Mouse (Mus musculus) small intestine, adult 2 months (tissue): ENCODE results near the gene Htra1. TPM values are rescaled to one million over a fixed set of nuclear protein-coding genes. Genes with fewer than 3 reads are reported as not detected.

Experiments used
- H3K27ac ChIP-seq: fragments of 200-500 bp; 2 replicates; pipeline ENCODE4 v1.5.1; 2012; ENCODE audit warnings: low read depth, low read length, control low read depth, inconsistent platforms; ENCODE audit not compliant: insufficient read depth
- H3K27me3 ChIP-seq: fragments of 200-500 bp; 2 replicates; pipeline ENCODE4 v1.6.1; 2012; ENCODE audit warnings: mild to moderate bottlenecking, moderate library complexity, low read length, inconsistent platforms; ENCODE audit not compliant: control insufficient read depth, insufficient read depth
- H3K36me3 ChIP-seq: fragments of 200-500 bp; 2 replicates; pipeline ENCODE4 v1.6.1; 2012; ENCODE audit warnings: mild to moderate bottlenecking, low read length, control low read depth, inconsistent platforms; ENCODE audit not compliant: control insufficient read depth, insufficient read depth
- H3K4me1 ChIP-seq: fragments of 200-500 bp; 2 replicates; pipeline ENCODE4 v1.6.1; 2012; ENCODE audit warnings: low read length, inconsistent platforms, mixed read lengths; ENCODE audit not compliant: control insufficient read depth, insufficient read depth, insufficient read length
- H3K4me3 ChIP-seq: fragments of 200-500 bp; 2 replicates; pipeline ENCODE4 v1.5.1; 2012; ENCODE audit warnings: low read depth, mild to moderate bottlenecking, control low read depth, inconsistent platforms, low read length, moderate library complexity
- CTCF ChIP-seq: fragments of 200-500 bp; IDR thresholded peaks from 2 replicates; pipeline ENCODE4 v1.5.1; 2012; ENCODE audit warnings: low read depth, mild to moderate bottlenecking, control low read depth, inconsistent platforms, low read length, moderate library complexity, mixed read lengths; ENCODE audit not compliant: insufficient replicate concordance, insufficient read length; ENCODE audit errors: extremely low read depth
- POLR2A ChIP-seq: fragments of 200-500 bp; IDR thresholded peaks from 2 replicates; pipeline ENCODE4 v1.6.1; 2012; ENCODE audit warnings: low read depth, mild to moderate bottlenecking, control low read depth, inconsistent platforms, low read length, moderate library complexity
- WGBS: fragments of 180-500 bp; shearing (Covaris S2); methylation state at CpG from one replicate; pipeline ENCODE4 v1.1.7; 2018; 5-methylcytosine and 5-hydroxymethylcytosine counted together
- polyA plus RNA-seq: library from polyadenylated mRNA; depleted of rRNA; stranded (reverse); fragments of >200 nt; gene quantifications from 2 replicates; pipeline ENCODE4 v1.2.3, GENCODE M21; 2012

The Htra1 gene
- polyA plus RNA-seq, 1 experiment: 35.8 TPM

- Histone ChIP-seq H3K27me3 (0 out of 2 replicates have a peak, but pooled peaks cover 4% of the 10 kb centered on the region), H3K27ac (no peak overlapping the region), H3K36me3 (no peaks in the 10 kb centered on the region), H3K4me3 (no peak overlapping the region), H3K4me1 (no peaks in the 10 kb centered on the region)
- TF ChIP-seq CTCF (no peak), POLR2A (no peak)
- 90% methylated on average over 11 of the region's 11 CpGs for WGBS
These were observed 9.0 kb downstream of the Htra1 start for GRCm38 (mm10) chr7:130944766-130945475.

DNA sequence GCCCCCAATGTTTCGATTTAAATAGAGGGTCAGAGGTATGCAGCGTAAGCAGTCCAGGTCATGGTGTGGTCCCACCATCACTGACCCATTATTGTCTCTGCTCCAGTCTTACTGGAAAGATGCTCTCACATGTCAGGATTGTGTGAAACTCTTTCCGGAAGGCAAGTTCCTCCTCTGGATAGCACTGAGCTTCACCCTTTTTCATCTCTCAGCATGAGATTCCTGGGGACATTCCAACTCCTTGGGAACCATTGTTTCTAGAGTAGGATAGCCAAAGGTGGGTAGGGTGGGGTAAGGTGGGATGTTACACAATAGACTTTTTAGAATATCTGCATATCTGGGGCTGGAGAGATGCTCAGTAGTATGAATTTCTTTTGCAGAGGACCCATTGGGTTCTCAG lies 9.8 kb downstream of the Htra1 start:
- TF ChIP-seq CTCF (no peak), POLR2A (no peak)
- H3K36me3 ChIP-seq: no peaks in the 10 kb centered on the region
- WGBS: 94% methylated on average over 3 of the region's 3 CpGs
- H3K4me1 ChIP-seq: no peaks in the 10 kb centered on the region
- H3K4me3 ChIP-seq: no peak overlapping the region
- 0 out of 2 replicates have a peak, but pooled peaks cover 2% of the 10 kb centered on the region for H3K27me3 ChIP-seq
- no peak overlapping the region for H3K27ac ChIP-seq

DNA sequence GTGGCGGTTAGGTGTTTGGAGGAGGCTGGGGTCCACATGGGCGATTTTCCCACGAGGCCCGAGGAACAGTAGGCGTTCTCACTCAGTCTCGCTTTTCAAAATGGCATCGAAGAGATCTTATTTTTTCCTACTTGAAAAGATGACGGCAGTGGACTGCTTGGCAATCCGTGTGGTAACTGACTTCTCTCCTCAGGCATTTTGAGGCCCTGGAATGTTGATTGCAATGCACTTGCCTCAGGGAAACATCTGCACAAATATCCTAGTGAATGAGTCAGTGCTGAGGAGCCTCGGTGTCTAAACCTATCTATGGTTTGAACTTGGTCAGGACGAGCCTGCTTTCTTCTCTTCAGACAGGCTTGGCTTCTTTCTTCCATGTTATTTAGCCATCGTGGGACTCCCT lies 10.4 kb downstream of the Htra1 start:
- no peaks in the 10 kb centered on the region for H3K36me3 ChIP-seq
- H3K27me3 ChIP-seq: no peaks in the 10 kb centered on the region
- H3K4me3 ChIP-seq: no peak overlapping the region
- H3K27ac ChIP-seq: no peak overlapping the region
- H3K4me1 ChIP-seq: no peaks in the 10 kb centered on the region
- TF ChIP-seq CTCF (no peak), POLR2A (no peak)
- WGBS: 84% methylated on average over 12 of the region's 12 CpGs

- Histone ChIP-seq H3K27me3 (no peaks in the 10 kb centered on the region), H3K4me1 (no peaks in the 10 kb centered on the region), H3K4me3 (no peak overlapping the region), H3K27ac (no peak overlapping the region), H3K36me3 (no peaks in the 10 kb centered on the region)
- 61% methylated on average over 5 of the region's 5 CpGs for WGBS
- no peak for TF ChIP-seq CTCF
- no peak for TF ChIP-seq POLR2A
These were observed 12.8 kb downstream of the Htra1 start for GRCm38 (mm10) chr7:130948563-130949208.

GRCm38 (mm10) chr7:130949331-130949751 lies 13.4 kb downstream of the Htra1 start:
- no peaks in the 10 kb centered on the region for H3K36me3 ChIP-seq
- no peak for TF ChIP-seq POLR2A
- no peak for TF ChIP-seq CTCF
- H3K4me1 ChIP-seq: no peaks in the 10 kb centered on the region
- no peak overlapping the region for H3K27ac ChIP-seq
- no peaks in the 10 kb centered on the region for H3K27me3 ChIP-seq
- no peak overlapping the region for H3K4me3 ChIP-seq
- WGBS: 47% methylated on average over 8 of the region's 8 CpGs

DNA sequence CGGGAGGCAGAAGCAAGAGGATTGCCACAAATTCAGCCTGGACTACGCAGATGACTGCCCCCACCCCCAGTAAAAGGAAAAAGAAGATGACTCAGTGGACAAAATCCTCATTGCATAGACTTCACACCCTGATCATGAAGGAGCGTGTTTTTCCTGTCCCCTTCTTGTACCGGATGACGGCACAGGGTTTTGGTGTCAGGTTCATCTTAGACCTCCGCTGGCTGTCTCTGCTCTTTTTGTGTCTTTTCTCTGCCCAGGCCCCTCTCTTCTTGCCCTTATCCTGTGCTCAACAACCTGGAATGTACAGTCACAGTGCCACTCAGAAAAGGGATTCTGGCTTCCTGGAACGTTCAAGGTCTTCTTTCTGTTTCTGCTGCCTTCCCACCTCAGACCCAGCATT lies 14.6 kb downstream of the Htra1 start:
- 90% methylated on average over 7 of the region's 7 CpGs for WGBS
- Histone ChIP-seq H3K36me3 (no peaks in the 10 kb centered on the region), H3K4me1 (no peaks in the 10 kb centered on the region), H3K27ac (no peak overlapping the region), H3K4me3 (no peak overlapping the region), H3K27me3 (no peaks in the 10 kb centered on the region)
- TF ChIP-seq CTCF (no peak), POLR2A (no peak)

DNA sequence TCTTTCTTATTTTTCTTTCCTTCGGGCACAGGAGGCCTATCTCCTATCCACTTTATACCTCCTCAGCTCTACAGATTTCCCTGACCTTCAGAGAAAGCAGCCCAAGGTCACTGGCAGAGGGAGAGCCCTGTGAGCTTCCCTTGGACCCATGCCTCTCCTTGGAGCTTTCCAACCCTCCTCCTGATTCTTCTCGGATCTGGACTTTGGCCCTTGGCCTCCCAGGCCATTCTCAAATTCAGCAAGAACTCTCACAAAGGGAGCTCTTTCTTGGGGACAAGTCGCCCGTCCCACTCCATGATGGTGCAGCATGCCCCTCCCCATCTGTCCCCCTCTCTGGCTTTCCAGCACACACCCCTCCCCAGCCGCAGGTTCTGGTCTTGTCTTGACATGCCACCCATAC lies 15.1 kb downstream of the Htra1 start:
- Histone ChIP-seq H3K4me1 (no peaks in the 10 kb centered on the region), H3K4me3 (no peak overlapping the region), H3K27ac (no peak overlapping the region), H3K36me3 (no peaks in the 10 kb centered on the region), H3K27me3 (no peaks in the 10 kb centered on the region)
- 75% methylated on average over 5 of the region's 5 CpGs for WGBS
- TF ChIP-seq POLR2A: no peak
- TF ChIP-seq CTCF: no peak

DNA sequence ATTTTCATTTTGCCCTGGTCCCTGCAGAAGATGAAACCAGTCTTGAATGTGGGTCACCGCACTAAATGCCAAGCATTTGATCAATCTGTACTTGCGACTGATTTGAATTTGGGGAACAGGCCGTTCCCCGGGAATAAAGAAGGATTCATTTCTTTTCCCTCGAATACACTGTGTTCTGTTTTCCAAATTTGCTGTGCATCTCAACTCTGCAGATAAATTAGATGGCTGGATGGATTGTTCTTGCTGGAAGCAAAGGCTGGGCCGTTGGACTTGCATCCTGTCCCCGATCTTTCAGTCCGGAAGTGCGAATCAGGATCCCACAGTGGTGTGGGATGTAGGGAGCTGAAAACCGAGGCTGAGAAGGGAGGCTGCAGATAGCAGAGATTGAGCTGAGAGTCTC lies 17.5 kb downstream of the Htra1 start:
- no peaks in the 10 kb centered on the region for H3K36me3 ChIP-seq
- no peaks in the 10 kb centered on the region for H3K4me1 ChIP-seq
- no peaks in the 10 kb centered on the region for H3K27me3 ChIP-seq
- TF ChIP-seq POLR2A (no peak), CTCF (no peak)
- H3K27ac ChIP-seq: no peak overlapping the region
- H3K4me3 ChIP-seq: no peak overlapping the region
- 88% methylated on average over 10 of the region's 10 CpGs for WGBS
